Mouse (Mus musculus) ES-Bruce4 (cell line): ENCODE data around the gene Lsm10. TPM values are rescaled to one million over a fixed set of nuclear protein-coding genes. Genes with fewer than 3 reads are reported as not detected.

ENCODE experiments used
- H3K27ac ChIP-seq: 2 replicates; pipeline ENCODE4 v1.5.1; 2012; ENCODE audit warnings: low read length, inconsistent platforms; ENCODE audit not compliant: insufficient read depth
- H3K27me3 ChIP-seq: 2 replicates; pipeline ENCODE4 v1.6.1; 2012; ENCODE audit warnings: mild to moderate bottlenecking, low read length, inconsistent platforms; ENCODE audit not compliant: control insufficient read depth, poor library complexity, insufficient read depth, severe bottlenecking
- H3K36me3 ChIP-seq: 2 replicates; pipeline ENCODE4 v1.6.1; 2012; ENCODE audit warnings: inconsistent platforms, mild to moderate bottlenecking, low read length, moderate library complexity; ENCODE audit not compliant: control insufficient read depth, poor library complexity, insufficient read depth, severe bottlenecking
- H3K4me1 ChIP-seq: one replicate; pipeline ENCODE4 v1.8.1; 2011; ENCODE audit warnings: low read length; ENCODE audit not compliant: control insufficient read depth, insufficient read depth
- H3K4me3 ChIP-seq: 2 replicates; pipeline ENCODE4 v1.5.1; 2011; ENCODE audit warnings: low read depth, mild to moderate bottlenecking, low read length
- H3K9ac ChIP-seq: 2 replicates; pipeline ENCODE4 v1.6.1; 2012; ENCODE audit warnings: low read depth, mild to moderate bottlenecking, inconsistent platforms; ENCODE audit not compliant: poor library complexity, severe bottlenecking
- H3K9me3 ChIP-seq: replicated peaks from 2 replicates; pipeline ENCODE4 v1.6.1; 2012; ENCODE audit warnings: mild to moderate bottlenecking, low read length, inconsistent platforms; ENCODE audit not compliant: control insufficient read depth, poor library complexity, insufficient read depth, severe bottlenecking
- CTCF ChIP-seq: IDR thresholded peaks from one replicate; pipeline ENCODE4 v1.8.1; 2011; ENCODE audit warnings: low read depth, low read length
- EP300 ChIP-seq: IDR thresholded peaks from 2 replicates; pipeline ENCODE4 v1.6.1; 2011; ENCODE audit warnings: low read depth, low read length; ENCODE audit not compliant: insufficient read depth
- POLR2A ChIP-seq: IDR thresholded peaks from one replicate; pipeline ENCODE4 v1.8.1; 2011; ENCODE audit warnings: low read length; ENCODE audit not compliant: insufficient read depth
- polyA plus RNA-seq: library from polyadenylated mRNA; stranded (reverse); fragments of >200 nt; gene quantifications from 2 replicates; pipeline ENCODE4 v1.2.4, GENCODE M21; 2011; ENCODE audit warnings: low read depth; ENCODE audit not compliant: missing spikeins, insufficient read depth, insufficient read length

Lsm10 gene
- polyA plus RNA-seq, 1 experiment: 25.4 TPM

GRCm38 (mm10) chr4:126102061-126102841 lies 5.8 kb downstream of the Lsm10 start:
- no peak for TF ChIP-seq CTCF
- TF ChIP-seq POLR2A: no peak
- no peak for TF ChIP-seq EP300
- no peaks in the 10 kb centered on the region for H3K27me3 ChIP-seq
- peaks cover 4% of the 10 kb centered on the region for H3K36me3 ChIP-seq
- peak overlapping the region; percentile 97 for H3K27ac ChIP-seq
- H3K4me3 ChIP-seq: no peak overlapping the region
- H3K4me1 ChIP-seq: peaks cover 4% of the 10 kb centered on the region
- peak overlapping the region; percentile 63 for H3K9ac ChIP-seq
- H3K9me3 ChIP-seq: no peaks in the 10 kb centered on the region

GRCm38 (mm10) chr4:126103057-126103581 lies 6.7 kb downstream of the Lsm10 start:
- Histone ChIP-seq H3K9me3 (no peaks in the 10 kb centered on the region), H3K9ac (peak overlapping the region; percentile 63), H3K27ac (peak overlapping the region; percentile 97), H3K27me3 (no peaks in the 10 kb centered on the region), H3K36me3 (peaks cover 4% of the 10 kb centered on the region), H3K4me1 (peaks cover under 1% of the 10 kb centered on the region), H3K4me3 (peak overlapping the region; percentile 58)
- TF ChIP-seq CTCF: no peak
- 0 out of 2 replicates have a peak, but pooled peaks have one; percentile 49 for TF ChIP-seq EP300

- H3K27me3 ChIP-seq: no peaks in the 10 kb centered on the region
- peak within 1 kb of the TSS; percentile 58 for H3K4me3 ChIP-seq
- peak within 1 kb of the TSS; percentile 97 for H3K27ac ChIP-seq
- H3K9ac ChIP-seq: peak within 1 kb of the TSS; percentile 72
- H3K36me3 ChIP-seq: peaks cover 2% of the 10 kb centered on the region; the same call in 1 of the 2 replicates
- no peaks in the 10 kb centered on the region for H3K4me1 ChIP-seq
- no peaks in the 10 kb centered on the region for H3K9me3 ChIP-seq
- no peak for TF ChIP-seq EP300
- peak; percentile 36 for TF ChIP-seq CTCF
- peak; percentile 49 for TF ChIP-seq POLR2A
These were observed 7.2 kb downstream of the Lsm10 start, which contains the start of gene Stk40 for GRCm38 (mm10) chr4:126103590-126104068. TSS of gene Stk40 (plus strand) at chr4:126103957.

DNA sequence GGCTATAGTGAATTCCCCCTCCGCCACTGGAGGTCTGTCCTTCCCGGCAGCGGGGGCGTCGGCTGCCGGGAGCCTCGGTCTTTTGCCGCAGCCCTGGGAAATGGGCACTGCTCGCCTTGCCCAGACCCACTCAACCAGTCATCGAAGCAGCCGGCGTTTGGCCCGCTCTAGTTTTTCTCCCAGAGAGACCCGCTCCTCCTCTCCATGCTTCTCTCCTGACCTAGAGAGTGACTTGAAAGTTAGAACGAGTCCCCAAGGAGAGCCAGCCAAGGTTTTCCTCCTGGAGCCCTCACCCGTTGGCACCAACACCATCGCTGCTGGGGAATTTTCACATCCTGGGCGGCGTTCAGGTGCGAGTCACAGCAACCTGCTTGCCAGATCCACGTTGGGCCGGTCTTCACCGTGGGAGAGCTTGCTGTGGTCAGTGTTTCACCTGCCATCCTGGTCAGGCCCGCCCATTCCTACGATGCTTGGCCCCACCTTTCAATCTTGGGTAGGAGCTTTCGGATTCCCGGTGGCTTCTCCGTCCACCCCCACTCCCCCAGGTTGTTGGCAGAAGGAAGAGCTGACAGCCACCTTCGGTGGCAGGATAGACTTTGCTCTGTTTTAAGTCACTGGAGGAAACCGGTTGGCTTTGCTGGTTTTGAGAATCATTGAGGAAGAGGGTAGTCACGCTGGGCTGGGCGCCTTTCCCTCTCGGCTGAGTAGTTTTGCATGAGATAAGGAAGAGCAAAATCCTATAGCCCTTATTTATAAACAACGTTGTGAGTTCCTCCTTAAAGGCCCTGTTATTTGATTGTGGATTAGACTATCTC lies 8.0 kb downstream of the Lsm10 start:
- no peak for TF ChIP-seq CTCF
- H3K4me3 ChIP-seq: peak overlapping the region; percentile 51

GRCm38 (mm10) chr4:126105131-126105783 lies 8.8 kb downstream of the Lsm10 start:
- Histone ChIP-seq H3K9ac (no peak overlapping the region), H3K36me3 (no peaks in the 10 kb centered on the region), H3K27me3 (no peaks in the 10 kb centered on the region), H3K4me1 (no peaks in the 10 kb centered on the region), H3K4me3 (no peak overlapping the region), H3K9me3 (no peaks in the 10 kb centered on the region), H3K27ac (no peak overlapping the region)
- TF ChIP-seq EP300 (no peak), CTCF (no peak), POLR2A (no peak)

More for the DNA sequence above, 8.0 kb downstream of the Lsm10 start:
- Histone ChIP-seq H3K9ac (peak overlapping the region; percentile 72), H3K27ac (no peak overlapping the region), H3K9me3 (no peaks in the 10 kb centered on the region), H3K27me3 (no peaks in the 10 kb centered on the region), H3K4me1 (no peaks in the 10 kb centered on the region), H3K36me3 (no peaks in the 10 kb centered on the region)
